Mouse (Mus musculus) CH12F3 (cell line): ENCODE results near the gene Aqp12.
"Not testable (repeated sequence)": the region's sequence is repeated elsewhere in the genome, so short reads cannot be mapped to it uniquely, and the experiment has no call there.

Experiments used
- in situ Hi-C: fragments of 300-500 bp; cut with MboI; formaldehyde crosslinking; loops from 2 replicates; pipeline ENCODE4 v1.14.3; 2020; ENCODE audit warnings: low sequenced_read_pairs

Gene Aqp12

GRCm38 (mm10) chr1:93006061-93006460 is at the start of gene Aqp12:
Gene Aqp12 (plus strand): TSS chr1:93006334.
- in situ Hi-C loops: no loop called here

- in situ Hi-C loops: not testable (repeated sequence)
Observed at GRCm38 (mm10) chr1:92956571-92957335, 49.4 kb upstream of the Aqp12 start.

- in situ Hi-C loops: no loop called here
Observed at GRCm38 (mm10) chr1:92958999-92959398, 47.1 kb upstream of the Aqp12 start.

- in situ Hi-C loops: not testable (repeated sequence)
Observed at GRCm38 (mm10) chr1:92970791-92971190, 35.3 kb upstream of the Aqp12 start.

- in situ Hi-C loops: no loop called here
Observed at GRCm38 (mm10) chr1:92971879-92972795, 34.0 kb upstream of the Aqp12 start.

- in situ Hi-C loops: no loop called here
Observed at GRCm38 (mm10) chr1:92972854-92973253, 33.3 kb upstream of the Aqp12 start.

- in situ Hi-C loops: no loop called here
Observed at GRCm38 (mm10) chr1:92976141-92976566, 30.0 kb upstream of the Aqp12 start.

- in situ Hi-C loops: no loop called here
Observed at GRCm38 (mm10) chr1:92978645-92979044, 27.5 kb upstream of the Aqp12 start.

- in situ Hi-C loops: no loop called here
Observed at GRCm38 (mm10) chr1:92979073-92979602, 27.0 kb upstream of the Aqp12 start.

GRCm38 (mm10) chr1:92981056-92981845 is 24.9 kb upstream of the Aqp12 start:
- in situ Hi-C loops: no loop called here

- in situ Hi-C loops: no loop called here
Observed at GRCm38 (mm10) chr1:92982931-92983605, 23.1 kb upstream of the Aqp12 start.

GRCm38 (mm10) chr1:92984999-92985398 is 21.1 kb upstream of the Aqp12 start:
- in situ Hi-C loops: no loop called here

GRCm38 (mm10) chr1:92988894-92989293 is 17.2 kb upstream of the Aqp12 start:
- in situ Hi-C loops: no loop called here

GRCm38 (mm10) chr1:92989891-92990290 is 16.2 kb upstream of the Aqp12 start:
- in situ Hi-C loops: no loop called here

- in situ Hi-C loops: no loop called here
Observed at GRCm38 (mm10) chr1:92992214-92992855, 13.8 kb upstream of the Aqp12 start.

GRCm38 (mm10) chr1:92992880-92993279 is 13.3 kb upstream of the Aqp12 start:
- in situ Hi-C loops: no loop called here

- in situ Hi-C loops: no loop called here
Observed at GRCm38 (mm10) chr1:93009196-93009595, 3.1 kb downstream of the Aqp12 start.

- in situ Hi-C loops: no loop called here
Observed at GRCm38 (mm10) chr1:93010731-93011130, 4.6 kb downstream of the Aqp12 start.

GRCm38 (mm10) chr1:93012103-93012585 is 6.0 kb downstream of the Aqp12 start:
- in situ Hi-C loops: no loop called here

- in situ Hi-C loops: no loop called here
Observed at GRCm38 (mm10) chr1:93013367-93013766, 7.2 kb downstream of the Aqp12 start.
